Mouse (Mus musculus) E14TG2a.4 (cell line): ENCODE results near the gene Olfr223.

Experiments used
- H3K27me3 ChIP-seq: 2 replicates; pipeline ENCODE4 v1.6.1; 2014; ENCODE audit warnings: low read length, control low read depth; ENCODE audit not compliant: insufficient read depth
- H3K36me3 ChIP-seq: 2 replicates; pipeline ENCODE4 v1.6.1; 2014; ENCODE audit warnings: low read length, control low read depth; ENCODE audit not compliant: insufficient read depth
- H3K4me1 ChIP-seq: replicated peaks from 2 replicates; pipeline ENCODE4 v1.6.1; 2014; ENCODE audit warnings: low read depth, low read length, control low read depth
- H3K4me3 ChIP-seq: replicated peaks from 2 replicates; pipeline ENCODE4 v1.5.1; 2014; ENCODE audit warnings: mild to moderate bottlenecking, low read length
- H3K9me3 ChIP-seq: 2 replicates; pipeline ENCODE4 v1.6.1; 2014; ENCODE audit warnings: low read length, control low read depth
- CTCF ChIP-seq: conservative IDR thresholded peaks from 2 replicates; pipeline ENCODE4 v1.5.1; 2014; ENCODE audit warnings: low read length
- NANOG ChIP-seq: IDR thresholded peaks from 2 replicates; pipeline ENCODE4 v1.6.1; 2014; ENCODE audit warnings: borderline replicate concordance, low read length, mixed read lengths
- POU5F1 ChIP-seq: IDR thresholded peaks from 2 replicates; pipeline ENCODE4 v1.6.1; 2014; ENCODE audit warnings: low read length, borderline replicate concordance

Gene Olfr223

DNA sequence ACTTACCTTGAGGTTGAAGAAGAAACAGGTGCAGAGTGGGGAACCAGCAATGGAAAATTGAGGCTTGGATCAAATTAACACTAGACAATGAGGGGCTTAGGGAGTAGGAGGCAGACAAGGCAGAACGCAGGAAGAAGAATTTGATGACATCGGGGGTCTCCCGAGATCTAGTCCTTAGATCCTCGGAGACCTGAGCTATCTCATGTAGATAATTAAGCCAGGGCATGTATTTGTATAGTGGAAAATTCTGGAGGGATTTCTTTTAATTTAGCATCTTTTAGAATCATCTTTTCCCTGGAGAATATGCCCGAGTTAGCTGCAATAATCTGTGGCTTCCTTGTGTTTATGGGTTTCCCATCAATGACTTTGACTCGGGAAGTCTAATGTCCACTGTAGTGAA is at the start of gene Olfr223:
Olfr223 (minus strand) TSS at position 101 of the 400 bp plus-strand sequence.
- Histone ChIP-seq H3K27me3 (peaks cover 2% of the 10 kb centered on the region; the same call in 1 of the 2 replicates), H3K4me3 (no peak within 1 kb of the TSS), H3K36me3 (no peaks in the 10 kb centered on the region), H3K4me1 (no peaks in the 10 kb centered on the region), H3K9me3 (no peaks in the 10 kb centered on the region)
- TF ChIP-seq CTCF: no peak
- no peak for TF ChIP-seq NANOG
- no peak for TF ChIP-seq POU5F1

DNA sequence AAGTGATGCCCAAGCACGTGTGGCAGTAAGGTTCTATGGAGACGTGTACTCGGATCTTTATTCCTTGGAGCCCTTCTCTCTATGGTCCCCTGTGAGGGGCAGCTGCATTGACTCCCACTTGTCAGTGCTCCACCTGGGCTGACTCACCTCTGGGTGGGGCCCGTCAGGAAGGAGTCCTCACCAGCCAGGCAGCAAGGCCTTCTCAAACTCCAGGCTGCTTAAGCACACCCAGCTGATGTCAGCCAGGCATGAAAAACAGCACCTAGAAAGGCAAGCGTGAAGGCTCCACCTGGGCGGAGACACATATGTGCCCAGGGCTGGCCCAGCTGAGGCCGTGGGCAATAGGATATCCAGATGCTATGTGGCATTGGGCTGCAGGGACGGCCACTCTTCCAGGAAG is 49.3 kb upstream of the Olfr223 start:
- no peak overlapping the region for H3K4me3 ChIP-seq

DNA sequence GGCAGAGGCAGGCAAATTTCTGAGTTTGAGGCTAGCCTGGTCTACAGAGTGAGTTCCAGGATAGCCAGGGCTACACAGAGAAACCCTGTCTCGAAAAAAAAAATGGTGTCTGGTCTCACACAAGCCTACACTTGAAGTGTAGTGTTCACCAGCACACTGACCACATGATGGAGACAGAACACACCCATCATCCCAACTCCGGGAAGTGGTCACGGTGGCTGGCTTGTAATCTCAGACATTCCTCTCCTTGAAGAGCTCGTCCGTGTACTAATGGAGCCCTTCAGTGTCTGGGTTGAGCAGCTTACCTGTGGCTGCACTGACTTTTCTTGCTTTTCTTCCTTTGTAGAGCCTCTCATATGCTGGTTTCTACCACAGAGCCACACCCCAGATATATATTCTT is 48.1 kb upstream of the Olfr223 start:
- H3K9me3 ChIP-seq: no peaks in the 10 kb centered on the region
- TF ChIP-seq NANOG (no peak), POU5F1 (no peak), CTCF (no peak)
- H3K4me3 ChIP-seq: no peak overlapping the region
- peaks cover 11% of the 10 kb centered on the region for H3K27me3 ChIP-seq
- H3K36me3 ChIP-seq: no peaks in the 10 kb centered on the region
- 0 out of 2 replicates have a peak, but pooled peaks cover 3% of the 10 kb centered on the region for H3K4me1 ChIP-seq

More for the DNA sequence above, 49.3 kb upstream of the Olfr223 start:
- TF ChIP-seq CTCF (no peak), POU5F1 (no peak), NANOG (no peak)
- Histone ChIP-seq H3K27me3 (peaks cover 11% of the 10 kb centered on the region), H3K36me3 (no peaks in the 10 kb centered on the region), H3K9me3 (no peaks in the 10 kb centered on the region), H3K4me1 (no peaks in the 10 kb centered on the region)

DNA sequence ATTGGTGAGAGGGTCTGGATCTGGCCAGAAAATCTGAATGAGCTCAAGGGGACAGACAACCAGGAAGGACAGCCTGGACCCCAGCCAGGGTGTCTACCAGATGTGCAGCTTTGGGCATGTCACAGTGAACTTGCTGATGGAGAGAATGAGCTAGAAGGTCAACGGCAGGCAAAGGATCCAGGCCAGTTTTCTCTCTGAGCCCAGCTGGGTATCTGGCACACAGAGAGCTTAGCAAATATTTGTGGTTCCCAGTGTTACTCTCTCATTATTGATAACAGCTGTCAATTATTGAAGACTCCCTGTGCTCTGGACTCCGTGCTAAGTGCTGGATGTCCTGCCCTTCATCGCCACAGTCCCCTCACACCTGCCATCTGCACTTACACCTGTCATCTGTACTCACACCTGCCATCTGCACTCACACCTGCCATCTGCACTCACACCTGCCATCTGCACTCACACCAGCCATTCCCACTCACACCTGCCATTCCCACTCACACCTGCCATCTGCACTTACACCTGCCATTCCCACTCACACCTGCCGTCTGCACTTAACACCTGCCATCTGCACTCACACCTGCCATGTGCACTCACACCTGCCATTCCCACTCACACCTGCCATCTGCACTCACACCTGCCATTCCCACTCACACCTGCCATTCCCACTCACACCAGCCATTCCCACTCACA is 47.0 kb upstream of the Olfr223 start:
- TF ChIP-seq CTCF (no peak), NANOG (no peak), POU5F1 (no peak)
- H3K4me1 ChIP-seq: peaks cover 6% of the 10 kb centered on the region; the same call in 1 of the 2 replicates

DNA sequence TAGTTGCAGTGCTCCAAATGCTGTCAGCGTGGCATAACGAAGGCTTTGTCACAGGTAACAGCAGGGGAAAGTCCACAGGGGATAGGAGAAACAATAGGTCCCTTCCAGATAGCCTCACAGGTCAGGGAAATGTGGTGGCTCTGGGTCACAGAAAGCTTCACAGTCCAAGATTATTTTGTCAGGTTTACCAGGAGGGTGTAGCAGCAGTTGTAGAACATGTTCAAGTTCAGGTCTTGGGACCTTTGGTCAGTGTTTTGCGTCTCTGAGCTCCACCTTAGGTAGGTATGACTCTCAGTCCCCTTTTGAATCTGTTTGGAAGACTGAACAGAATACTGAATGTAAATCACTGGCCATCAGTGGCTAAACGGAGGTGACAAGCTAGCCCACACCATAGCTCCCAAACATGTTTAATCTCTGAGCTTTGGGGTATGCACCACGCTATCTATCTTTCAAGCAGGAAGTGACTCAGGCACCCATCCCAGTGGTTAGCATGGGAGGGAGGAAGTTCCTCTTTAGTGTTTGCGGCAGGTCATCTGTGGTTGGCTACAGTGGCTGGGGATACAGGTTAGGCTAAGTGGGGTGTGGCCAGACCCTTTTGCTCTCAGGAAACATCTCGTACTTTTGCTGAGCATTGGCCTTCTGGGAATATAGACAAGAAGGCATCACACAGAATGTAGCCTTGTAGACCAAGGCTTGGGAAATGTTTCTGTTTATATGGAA is 43.8 kb upstream of the Olfr223 start:
- no peak for TF ChIP-seq POU5F1
- no peak for TF ChIP-seq NANOG
- no peak for TF ChIP-seq CTCF

More for the DNA sequence above, 47.0 kb upstream of the Olfr223 start:
- Histone ChIP-seq H3K4me3 (no peak overlapping the region), H3K27me3 (peaks cover 9% of the 10 kb centered on the region), H3K9me3 (no peaks in the 10 kb centered on the region), H3K36me3 (no peaks in the 10 kb centered on the region)

DNA sequence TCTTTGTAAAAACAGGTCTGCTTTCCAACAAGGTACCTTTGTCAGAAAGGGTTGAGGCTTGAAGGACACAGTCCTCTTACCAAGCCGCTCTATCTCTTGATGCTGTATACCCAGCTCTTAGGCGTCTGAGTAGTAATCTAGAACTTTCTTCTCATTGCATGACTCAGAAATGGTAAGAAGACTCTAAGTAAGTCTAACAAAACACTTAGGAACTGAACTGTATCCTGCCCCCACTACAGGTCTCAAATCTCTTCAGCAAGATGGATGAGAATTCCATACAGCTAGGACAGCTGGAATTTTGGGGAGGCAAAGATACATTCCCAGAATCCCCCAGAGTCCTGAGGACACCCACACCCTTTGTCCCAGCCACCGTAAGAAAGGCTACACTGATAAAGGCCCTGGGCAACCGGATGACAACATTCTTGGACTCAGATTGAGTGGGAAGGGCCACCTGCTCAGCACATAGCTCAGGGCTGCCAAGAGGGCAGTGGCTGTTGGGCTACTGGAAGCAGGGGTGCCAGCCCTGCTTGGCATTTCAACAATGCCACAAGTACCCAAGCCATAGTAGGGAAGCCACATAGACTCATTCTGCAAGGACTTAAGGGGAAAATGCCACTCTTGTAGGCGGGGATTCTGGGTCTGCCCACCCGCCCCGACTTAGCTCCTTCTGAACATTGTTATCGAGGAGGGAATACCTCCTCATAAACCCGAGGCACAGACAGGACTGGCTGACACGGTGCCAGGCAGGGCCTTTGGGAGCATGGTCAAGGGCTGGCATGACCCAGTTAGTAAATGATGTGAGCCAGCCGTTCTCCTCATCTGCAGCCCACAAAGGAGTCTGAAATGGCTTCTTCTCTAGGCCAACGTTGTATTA is 43.0 kb upstream of the Olfr223 start:
- Histone ChIP-seq H3K27me3 (peaks cover 5% of the 10 kb centered on the region), H3K9me3 (no peaks in the 10 kb centered on the region), H3K36me3 (no peaks in the 10 kb centered on the region), H3K4me1 (peaks cover 18% of the 10 kb centered on the region; the same call in 1 of the 2 replicates), H3K4me3 (no peak overlapping the region)
- TF ChIP-seq CTCF: no peak
- TF ChIP-seq NANOG: no peak
- TF ChIP-seq POU5F1: no peak

More for the DNA sequence above, 43.8 kb upstream of the Olfr223 start:
- Histone ChIP-seq H3K4me3 (no peak overlapping the region), H3K4me1 (peaks cover 18% of the 10 kb centered on the region; the same call in 1 of the 2 replicates), H3K27me3 (no peaks in the 10 kb centered on the region; the same call in 1 of the 2 replicates), H3K9me3 (no peaks in the 10 kb centered on the region), H3K36me3 (no peaks in the 10 kb centered on the region)

DNA sequence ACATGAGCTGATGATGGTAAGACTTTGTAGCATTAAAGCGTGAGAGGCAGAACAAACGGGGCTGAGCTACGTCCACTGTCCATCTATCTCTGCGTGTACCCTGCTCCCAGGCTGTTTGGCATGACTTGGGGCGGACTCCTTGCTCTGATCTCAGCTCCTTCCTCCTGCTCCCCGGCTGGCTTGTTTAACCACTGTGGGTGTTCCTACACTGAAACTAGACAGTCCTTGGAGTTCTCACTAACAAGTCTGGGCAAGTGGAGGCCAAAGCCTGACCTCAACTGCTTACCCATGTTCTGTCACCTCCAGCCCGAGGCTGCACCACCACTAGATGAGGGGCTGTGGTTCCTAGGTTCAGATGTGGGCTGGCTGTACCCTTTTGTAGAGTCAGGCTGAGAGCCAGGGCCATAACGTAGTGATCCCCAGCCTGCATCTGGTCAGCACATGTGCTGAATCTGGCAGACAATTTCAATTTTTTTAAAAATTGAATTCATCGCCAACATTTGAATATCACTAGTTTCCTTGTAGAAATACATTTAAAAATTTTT is 42.2 kb upstream of the Olfr223 start:
- peaks cover 5% of the 10 kb centered on the region for H3K27me3 ChIP-seq
- TF ChIP-seq CTCF (no peak), NANOG (no peak), POU5F1 (no peak)
- no peaks in the 10 kb centered on the region for H3K9me3 ChIP-seq
- peaks cover 18% of the 10 kb centered on the region; the same call in 1 of the 2 replicates for H3K4me1 ChIP-seq
- no peaks in the 10 kb centered on the region for H3K36me3 ChIP-seq
- H3K4me3 ChIP-seq: no peak overlapping the region
